Mouse (Mus musculus) C2C12 (cell line): ENCODE measurements at regions not wholly inside any gene's neighbourhood (a gene's known extent, or its start where the extent isn't known, plus 50 kb on each side); places are given as distances from the start of the nearest gene placed in this dataset.

Experiments used
- H3K27me3 ChIP-seq: one replicate; pipeline ENCODE4 v1.6.1; 2011; ENCODE audit not compliant: control insufficient read depth, insufficient read depth, insufficient read length
- H3K36me3 ChIP-seq: one replicate; pipeline ENCODE4 v1.6.1; 2011; ENCODE audit not compliant: control insufficient read depth, insufficient read depth
- H3K4me3 ChIP-seq: one replicate; pipeline ENCODE4 v1.5.1; 2011; ENCODE audit warnings: mild to moderate bottlenecking, control low read depth; ENCODE audit not compliant: poor library complexity, insufficient read depth, severe bottlenecking
- H3K79me2 ChIP-seq: one replicate; pipeline ENCODE4 v1.6.1; 2011; ENCODE audit not compliant: control insufficient read depth, insufficient read depth
- H3K79me3 ChIP-seq: one replicate; pipeline ENCODE4 v1.6.1; 2011; ENCODE audit warnings: low read depth, control low read depth
- H3ac ChIP-seq: one replicate; pipeline ENCODE3; 2011; ENCODE audit warnings: low read depth; ENCODE audit not compliant: control insufficient read depth, insufficient read length
- CEBPB ChIP-seq: IDR thresholded peaks from one replicate; pipeline ENCODE4 v1.6.1; 2011; ENCODE audit warnings: low read depth, mild to moderate bottlenecking, control low read depth, moderate library complexity
- CTCF ChIP-seq: IDR thresholded peaks from one replicate; pipeline ENCODE4 v1.5.1; 2011; ENCODE audit not compliant: control insufficient read depth, insufficient read depth, insufficient read length
- FOSL1 ChIP-seq: IDR thresholded peaks from one replicate; pipeline ENCODE4 v1.8.0; 2011; ENCODE audit warnings: mild to moderate bottlenecking, low read length; ENCODE audit not compliant: poor library complexity, insufficient read depth, severe bottlenecking
- MAX ChIP-seq: IDR thresholded peaks from one replicate; pipeline ENCODE4 v1.6.1; 2011; ENCODE audit warnings: mild to moderate bottlenecking, control low read depth
- MYOD1 ChIP-seq: IDR thresholded peaks from one replicate; pipeline ENCODE4 v1.6.1; 2011; ENCODE audit warnings: low read depth; ENCODE audit not compliant: control insufficient read depth, insufficient read length
- MYOG ChIP-seq: IDR thresholded peaks from one replicate; pipeline ENCODE4 v1.6.1; 2011; ENCODE audit not compliant: control insufficient read depth, insufficient read length; ENCODE audit errors: extremely low read depth
- USF1 ChIP-seq: IDR thresholded peaks from one replicate; pipeline ENCODE4 v1.6.1; 2011; ENCODE audit warnings: low read depth, mild to moderate bottlenecking, control low read depth, moderate library complexity

GRCm38 (mm10) chr15:25281942-25282341 lies 131.6 kb downstream of the Basp1 start:
- TF ChIP-seq MYOG (no peak), MYOD1 (no peak), USF1 (no peak), FOSL1 (no peak), CTCF (no peak), MAX (no peak), CEBPB (no peak)
- Histone ChIP-seq H3K27me3 (no peaks in the 10 kb centered on the region), H3K36me3 (no peaks in the 10 kb centered on the region), H3K79me3 (no peaks in the 10 kb centered on the region), H3K4me3 (no peak overlapping the region), H3K79me2 (no peaks in the 10 kb centered on the region), H3ac (no peak overlapping the region)

- Histone ChIP-seq H3K79me2 (no peaks in the 10 kb centered on the region), H3K27me3 (no peaks in the 10 kb centered on the region), H3K79me3 (no peaks in the 10 kb centered on the region), H3ac (no peak overlapping the region), H3K4me3 (no peak overlapping the region), H3K36me3 (no peaks in the 10 kb centered on the region)
- TF ChIP-seq MYOD1 (no peak), MAX (no peak), FOSL1 (no peak), MYOG (no peak), USF1 (no peak), CEBPB (no peak)
These were observed 135.0 kb downstream of the Basp1 start for GRCm38 (mm10) chr15:25278317-25279156.

GRCm38 (mm10) chr15:25276227-25276626 lies 137.3 kb downstream of the Basp1 start:
- H3K4me3 ChIP-seq: no peak overlapping the region
- H3K79me3 ChIP-seq: no peaks in the 10 kb centered on the region
- H3ac ChIP-seq: no peak overlapping the region
- no peaks in the 10 kb centered on the region for H3K27me3 ChIP-seq
- TF ChIP-seq MYOD1 (no peak), CEBPB (no peak)
- H3K36me3 ChIP-seq: no peaks in the 10 kb centered on the region
- H3K79me2 ChIP-seq: no peaks in the 10 kb centered on the region

- Histone ChIP-seq H3K79me2 (no peaks in the 10 kb centered on the region), H3K79me3 (no peaks in the 10 kb centered on the region), H3K27me3 (no peaks in the 10 kb centered on the region), H3K4me3 (no peak overlapping the region), H3ac (no peak overlapping the region), H3K36me3 (no peaks in the 10 kb centered on the region)
- TF ChIP-seq MYOG (no peak), CEBPB (no peak), MYOD1 (no peak), USF1 (no peak), MAX (no peak)
These were observed 141.7 kb downstream of the Basp1 start for GRCm38 (mm10) chr15:25271886-25272285.

GRCm38 (mm10) chr15:25270349-25270748 lies 143.2 kb downstream of the Basp1 start:
- Histone ChIP-seq H3K27me3 (no peaks in the 10 kb centered on the region), H3K4me3 (no peak overlapping the region), H3ac (no peak overlapping the region), H3K36me3 (no peaks in the 10 kb centered on the region), H3K79me2 (no peaks in the 10 kb centered on the region), H3K79me3 (no peaks in the 10 kb centered on the region)
- TF ChIP-seq MYOG: no peak

GRCm38 (mm10) chr15:25269345-25269996 lies 144.1 kb downstream of the Basp1 start:
- Histone ChIP-seq H3K27me3 (no peaks in the 10 kb centered on the region), H3K36me3 (no peaks in the 10 kb centered on the region), H3ac (no peak overlapping the region), H3K4me3 (no peak overlapping the region), H3K79me2 (no peaks in the 10 kb centered on the region), H3K79me3 (no peaks in the 10 kb centered on the region)
- TF ChIP-seq CEBPB (peak; percentile 83), CTCF (no peak), FOSL1 (peak; percentile 64), MAX (no peak), USF1 (no peak), MYOD1 (peak; percentile 6), MYOG (no peak)
